Mouse (Mus musculus): ENCODE measurements at regions not wholly inside any gene's neighbourhood (a gene's known extent, or its start where the extent isn't known, plus 50 kb on each side); places are given as distances from the start of the nearest gene placed in this dataset.

GRCm38 (mm10) chr1:35331602-35332339 lies 482.0 kb downstream of the Plekhb2 start:
- Histone ChIP-seq H3K4me2 (no peak overlapping the region), H3K9ac (no peak overlapping the region), H3K27ac (replicated peaks) (no peak overlapping the region), H3K4me3 (no peak overlapping the region), H3K9me3 (no peaks in the 10 kb centered on the region), H3K4me1 (replicated peaks) (no peaks in the 10 kb centered on the region), H3K36me3 (no peaks in the 10 kb centered on the region), H3K27me3 (no peaks in the 10 kb centered on the region)
- no peak for ATAC-seq (ENCODE audit: low FRiP score, low read depth)
- 86% methylated on average over 9 of the region's 9 CpGs for WGBS

GRCm38 (mm10) chr1:35332340-35332684 lies 482.5 kb downstream of the Plekhb2 start:
- 84% methylated on average over 2 of the region's 2 CpGs for WGBS
- Histone ChIP-seq H3K4me1 (replicated peaks) (no peaks in the 10 kb centered on the region), H3K9me3 (no peaks in the 10 kb centered on the region), H3K9ac (no peak overlapping the region), H3K4me2 (no peak overlapping the region), H3K27ac (replicated peaks) (no peak overlapping the region), H3K27me3 (no peaks in the 10 kb centered on the region), H3K36me3 (no peaks in the 10 kb centered on the region), H3K4me3 (no peak overlapping the region)
- ATAC-seq (ENCODE audit: low FRiP score, low read depth) = no peak

- Histone ChIP-seq H3K4me2 (no peak overlapping the region), H3K4me1 (replicated peaks) (no peaks in the 10 kb centered on the region), H3K36me3 (no peaks in the 10 kb centered on the region), H3K9ac (no peak overlapping the region), H3K9me3 (no peaks in the 10 kb centered on the region), H3K27me3 (no peaks in the 10 kb centered on the region), H3K27ac (replicated peaks) (no peak overlapping the region), H3K4me3 (no peak overlapping the region)
- 92% methylated on average over 3 of the region's 3 CpGs for WGBS
- no peak for ATAC-seq (ENCODE audit: low FRiP score, low read depth)
These were observed 487.9 kb downstream of the Plekhb2 start for GRCm38 (mm10) chr1:35337647-35338046.

- 81% methylated on average over 3 of the region's 3 CpGs for WGBS
These were observed 488.4 kb downstream of the Plekhb2 start for GRCm38 (mm10) chr1:35338184-35338583.

DNA sequence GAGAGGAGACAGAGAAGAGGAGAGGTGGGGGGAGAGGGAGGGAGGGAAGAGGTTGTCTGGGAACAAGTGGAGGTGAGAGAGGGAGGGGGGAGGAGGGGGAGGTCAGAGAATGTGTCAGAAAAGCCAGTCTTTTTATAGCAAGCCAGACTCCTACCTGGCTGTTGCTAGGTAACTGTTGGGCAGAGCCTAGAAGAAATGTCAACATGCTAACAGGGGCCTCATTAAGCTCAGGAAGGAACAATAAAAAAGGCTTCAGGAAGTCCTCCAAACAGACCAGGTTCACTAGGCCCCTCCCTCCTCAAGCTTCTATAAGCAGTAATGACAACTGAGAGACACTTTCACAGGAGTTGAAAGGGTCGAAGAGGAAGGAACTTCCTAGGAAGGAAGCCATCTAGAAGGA lies 494.8 kb downstream of the Plekhb2 start:
- Histone ChIP-seq H3K27ac (replicated peaks) (no peak overlapping the region), H3K9ac (no peak overlapping the region), H3K27me3 (no peaks in the 10 kb centered on the region), H3K9me3 (no peaks in the 10 kb centered on the region), H3K4me2 (no peak overlapping the region), H3K36me3 (no peaks in the 10 kb centered on the region), H3K4me1 (replicated peaks) (no peaks in the 10 kb centered on the region), H3K4me3 (no peak overlapping the region)
- ATAC-seq (ENCODE audit: low FRiP score, low read depth) = no peak
- WGBS = 73% methylated on average over 1 of the region's 1 CpGs

More at GRCm38 (mm10) chr1:35338184-35338583, 488.4 kb downstream of the Plekhb2 start:
- Histone ChIP-seq H3K4me1 (replicated peaks) (no peaks in the 10 kb centered on the region), H3K27me3 (no peaks in the 10 kb centered on the region), H3K4me2 (no peak overlapping the region), H3K36me3 (no peaks in the 10 kb centered on the region), H3K4me3 (no peak overlapping the region), H3K9ac (no peak overlapping the region), H3K27ac (replicated peaks) (no peak overlapping the region), H3K9me3 (no peaks in the 10 kb centered on the region)
- ATAC-seq (ENCODE audit: low FRiP score, low read depth) = no peak

DNA sequence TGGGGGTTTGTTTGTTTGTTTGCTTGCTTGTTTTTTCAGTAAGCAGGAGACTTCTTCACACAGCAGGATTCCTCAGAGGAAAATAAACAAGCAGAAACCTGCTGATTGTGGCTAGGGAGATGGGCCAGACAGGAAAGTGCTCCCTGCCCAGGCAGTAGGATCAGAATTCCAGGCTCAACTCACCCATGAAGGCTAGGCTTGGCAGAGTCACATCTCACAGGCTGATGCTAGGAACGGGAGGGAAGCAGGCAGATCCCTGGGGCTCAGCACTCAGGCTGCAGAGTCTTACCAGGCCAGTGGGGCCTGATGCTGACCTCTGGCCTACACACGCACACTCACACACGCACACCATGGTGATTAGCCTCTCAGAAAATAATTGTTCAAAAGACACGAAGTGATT lies 498.5 kb downstream of the Plekhb2 start:
- Histone ChIP-seq H3K4me2 (no peak overlapping the region), H3K36me3 (no peaks in the 10 kb centered on the region), H3K4me1 (replicated peaks) (no peaks in the 10 kb centered on the region), H3K9ac (no peak overlapping the region), H3K27me3 (no peaks in the 10 kb centered on the region), H3K9me3 (no peaks in the 10 kb centered on the region), H3K4me3 (no peak overlapping the region), H3K27ac (replicated peaks) (no peak overlapping the region)
- WGBS = 73% methylated on average over 4 of the region's 4 CpGs
- ATAC-seq (ENCODE audit: low FRiP score, low read depth) = no peak

GRCm38 (mm10) chr1:35358981-35359380 lies 509.2 kb downstream of the Plekhb2 start:
- H3K4me3 ChIP-seq = no peak overlapping the region
- no peaks in the 10 kb centered on the region for H3K4me1 ChIP-seq (replicated peaks)
- 55% methylated on average over 5 of the region's 5 CpGs for WGBS
- H3K36me3 ChIP-seq = no peaks in the 10 kb centered on the region
- no peak overlapping the region for H3K9ac ChIP-seq
- no peak overlapping the region for H3K27ac ChIP-seq (replicated peaks)
- no peak overlapping the region for H3K4me2 ChIP-seq
- H3K9me3 ChIP-seq = no peaks in the 10 kb centered on the region
- ATAC-seq (ENCODE audit: low FRiP score, low read depth) = no peak
- H3K27me3 ChIP-seq = no peaks in the 10 kb centered on the region

- no peak overlapping the region for H3K4me3 ChIP-seq
- WGBS = 94% methylated on average over 3 of the region's 3 CpGs
- no peaks in the 10 kb centered on the region for H3K9me3 ChIP-seq
- no peak overlapping the region for H3K4me2 ChIP-seq
- no peak overlapping the region for H3K27ac ChIP-seq (replicated peaks)
- no peaks in the 10 kb centered on the region for H3K36me3 ChIP-seq
- no peaks in the 10 kb centered on the region for H3K27me3 ChIP-seq
- H3K9ac ChIP-seq = no peak overlapping the region
- no peak for ATAC-seq (ENCODE audit: low FRiP score, low read depth)
- H3K4me1 ChIP-seq (replicated peaks) = no peaks in the 10 kb centered on the region
These were observed 511.7 kb downstream of the Plekhb2 start for GRCm38 (mm10) chr1:35361465-35361864.

GRCm38 (mm10) chr1:35362836-35363235 lies 513.1 kb downstream of the Plekhb2 start:
- Histone ChIP-seq H3K27me3 (no peaks in the 10 kb centered on the region), H3K36me3 (no peaks in the 10 kb centered on the region), H3K4me1 (replicated peaks) (no peaks in the 10 kb centered on the region), H3K9me3 (no peaks in the 10 kb centered on the region), H3K4me2 (no peak overlapping the region), H3K27ac (replicated peaks) (no peak overlapping the region), H3K9ac (no peak overlapping the region), H3K4me3 (no peak overlapping the region)
- WGBS = 48% methylated on average over 3 of the region's 3 CpGs
- ATAC-seq (ENCODE audit: low FRiP score, low read depth) = no peak

GRCm38 (mm10) chr1:35366559-35366958 lies 516.8 kb downstream of the Plekhb2 start:
- Histone ChIP-seq H3K27me3 (no peaks in the 10 kb centered on the region), H3K27ac (replicated peaks) (no peak overlapping the region), H3K4me3 (no peak overlapping the region), H3K4me2 (no peak overlapping the region), H3K36me3 (no peaks in the 10 kb centered on the region), H3K9me3 (no peaks in the 10 kb centered on the region), H3K9ac (no peak overlapping the region), H3K4me1 (replicated peaks) (no peaks in the 10 kb centered on the region)
- 88% methylated on average over 2 of the region's 2 CpGs for WGBS
- ATAC-seq (ENCODE audit: low FRiP score, low read depth) = no peak

DNA sequence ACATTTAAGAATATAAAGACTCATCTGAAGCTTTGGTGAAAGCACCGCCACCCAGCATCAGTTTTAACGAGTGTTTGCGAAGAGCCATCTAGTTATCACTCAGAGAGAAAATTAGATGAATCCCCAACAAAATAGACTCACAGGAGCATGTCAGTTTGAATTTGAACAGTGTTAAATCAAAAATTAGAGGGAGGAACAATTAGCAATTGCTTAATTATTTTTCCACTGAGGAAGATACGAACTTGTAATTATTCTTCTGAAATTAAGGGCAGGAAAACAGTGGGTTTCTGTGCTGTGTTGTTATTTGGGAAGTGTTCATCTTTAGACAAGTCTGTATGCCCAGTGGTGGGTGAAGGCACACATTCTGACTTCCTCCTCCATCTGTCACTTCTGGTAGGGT lies 523.0 kb downstream of the Plekhb2 start:
- 67% methylated on average over 4 of the region's 4 CpGs for WGBS
- no peaks in the 10 kb centered on the region for H3K9me3 ChIP-seq

DNA sequence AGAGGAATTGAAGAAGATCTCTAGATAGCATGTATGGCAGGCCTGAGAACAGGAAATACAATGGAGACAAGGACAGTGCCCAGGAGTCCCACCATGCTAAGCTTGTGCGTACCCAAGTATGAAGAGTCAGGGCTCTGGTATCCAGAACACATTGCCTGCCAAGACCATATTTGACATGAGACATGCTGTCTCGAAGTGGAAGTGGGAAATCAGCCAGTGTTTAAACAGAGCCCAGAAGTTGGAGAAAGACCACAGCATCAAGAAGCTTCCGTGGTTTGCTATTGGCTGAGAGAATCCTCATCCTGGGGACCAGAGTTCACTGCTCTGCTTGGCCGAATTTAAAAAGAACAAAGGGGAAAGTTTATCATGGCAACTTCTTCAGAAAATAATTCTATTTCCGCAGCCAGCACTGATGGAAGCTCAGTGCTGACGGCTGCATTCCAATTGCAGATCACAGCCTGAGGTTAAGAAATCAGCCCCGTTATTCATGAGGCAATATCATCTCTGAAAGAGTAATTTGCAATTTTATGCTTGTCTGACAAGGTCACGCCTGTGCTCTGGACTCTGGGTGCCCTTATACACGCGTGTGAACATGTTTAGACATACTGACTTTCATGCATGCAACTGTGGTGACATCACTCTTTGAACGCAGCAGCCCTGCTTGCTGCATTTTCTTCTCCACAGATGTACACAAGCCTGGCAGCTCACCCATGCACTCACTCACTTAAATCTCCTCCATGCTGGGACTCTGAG lies 531.0 kb downstream of the Plekhb2 start:
- H3K4me1 ChIP-seq (replicated peaks) = peaks cover 5% of the 10 kb centered on the region; the same call in 1 of the 2 replicates
- no peak overlapping the region for H3K4me2 ChIP-seq
- no peak overlapping the region for H3K27ac ChIP-seq (replicated peaks)
- no peaks in the 10 kb centered on the region for H3K36me3 ChIP-seq
- ATAC-seq (ENCODE audit: low FRiP score, low read depth) = no peak
- no peak overlapping the region for H3K9ac ChIP-seq
- no peaks in the 10 kb centered on the region for H3K27me3 ChIP-seq
- H3K4me3 ChIP-seq = no peak overlapping the region
- 63% methylated on average over 11 of the region's 11 CpGs for WGBS
- no peaks in the 10 kb centered on the region for H3K9me3 ChIP-seq

More for the DNA sequence above, 523.0 kb downstream of the Plekhb2 start:
- H3K4me3 ChIP-seq = no peak overlapping the region
- no peak overlapping the region for H3K27ac ChIP-seq (replicated peaks)
- no peak overlapping the region for H3K4me2 ChIP-seq
- H3K36me3 ChIP-seq = no peaks in the 10 kb centered on the region
- H3K4me1 ChIP-seq (replicated peaks) = no peaks in the 10 kb centered on the region
- ATAC-seq (ENCODE audit: low FRiP score, low read depth) = no peak
- no peak overlapping the region for H3K9ac ChIP-seq
- H3K27me3 ChIP-seq = no peaks in the 10 kb centered on the region

All from hindbrain, embryonic 15.5 days (tissue).